Mouse (Mus musculus): ENCODE results near the gene Sipa1l1.

GRCm38 (mm10) chr12:82335095-82335494 is 166.0 kb downstream of the Sipa1l1 start:
- TF ChIP-seq POLR2A (IDR thresholded peaks at IDR 0.05; ENCODE audit: extremely low read depth, insufficient read depth, low read length) (no peak), CTCF (IDR thresholded peaks at IDR 0.05; ENCODE audit: extremely low read depth, insufficient read depth, low read length) (no peak)

Measured in cortical plate, adult 2 months (tissue).